Mouse (Mus musculus): Measurements from ENCODE around the gene Pinlyp.

Pinlyp gene

DNA sequence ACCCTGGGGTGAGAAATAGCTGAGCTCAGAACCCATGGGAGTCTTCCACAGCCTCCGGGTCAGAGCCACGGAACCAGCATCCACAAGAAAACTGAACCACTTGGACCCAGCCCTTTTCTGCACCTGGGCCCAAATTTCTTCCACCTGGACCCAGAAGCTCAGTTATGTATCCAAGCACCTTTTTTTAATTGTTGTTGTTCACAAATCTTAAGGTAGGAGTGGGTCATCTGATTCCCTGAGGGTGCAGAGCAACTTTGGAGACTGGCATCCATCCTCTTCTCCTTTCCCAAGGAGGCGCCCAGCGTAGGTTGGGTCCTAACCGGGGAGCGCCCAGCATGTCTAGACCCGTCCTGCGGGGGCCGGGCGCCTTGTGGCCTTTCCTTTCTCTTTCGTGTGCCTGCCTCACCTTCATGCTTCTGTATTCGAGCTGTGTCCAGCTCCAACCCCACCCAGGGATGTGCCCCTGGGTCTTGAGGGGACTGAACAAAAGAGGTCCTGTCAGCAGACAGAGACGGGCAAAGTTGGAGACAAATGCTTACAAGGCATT is at the start of gene Pinlyp, which contains the start of gene Xrcc1:
Pinlyp (minus strand) TSS at position 51 of the 547 bp plus-strand sequence.
Xrcc1 (plus strand) TSS at position 222 of the 547 bp plus-strand sequence.
- WGBS: 45% methylated on average over 13 of the region's 13 CpGs

DNA sequence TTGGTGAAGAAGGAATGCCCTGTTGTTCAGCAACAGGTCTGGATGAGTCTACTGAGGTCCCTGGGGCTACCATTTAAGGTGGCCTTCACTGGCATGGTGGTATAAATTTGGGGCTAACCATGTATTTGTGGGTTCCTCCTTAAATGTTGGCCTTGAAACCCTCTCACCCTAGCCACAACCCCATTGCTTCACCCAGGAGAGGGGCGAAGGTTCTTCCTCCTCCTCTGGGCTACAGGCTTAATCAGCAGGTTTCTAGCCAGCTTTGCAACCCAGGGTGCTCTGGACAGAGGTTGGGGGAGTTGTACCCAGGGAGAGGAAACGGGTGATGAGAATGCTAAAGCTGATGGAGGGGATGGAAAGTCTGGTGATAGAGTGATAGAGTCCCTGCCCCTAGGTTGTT is 49.5 kb upstream of the Pinlyp start:
- 84% methylated on average over 2 of the region's 2 CpGs for WGBS

DNA sequence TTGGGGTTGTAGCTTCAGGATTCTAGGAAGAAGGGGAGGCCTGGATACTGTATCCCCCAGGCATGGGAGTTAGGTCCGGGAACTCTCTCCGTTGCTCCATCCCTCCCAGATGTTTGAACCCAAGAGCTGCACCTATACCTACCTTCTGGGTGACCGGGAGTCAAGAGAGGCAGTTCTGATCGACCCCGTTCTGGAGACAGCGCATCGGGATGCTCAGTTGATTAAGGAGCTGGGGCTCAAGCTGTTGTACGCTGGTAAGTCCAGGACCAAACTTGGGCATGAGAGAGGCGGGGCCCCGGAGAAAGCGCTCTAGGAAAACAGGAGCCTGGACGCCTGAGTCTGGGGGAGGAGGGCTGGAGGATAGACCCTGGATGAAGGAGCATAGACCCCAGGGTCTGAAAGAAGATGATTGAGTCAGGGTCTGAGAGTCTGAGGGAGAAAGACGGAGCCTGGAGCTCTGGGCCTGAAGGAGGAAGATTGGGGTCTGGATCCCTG is 48.4 kb upstream of the Pinlyp start:
- WGBS: 17% methylated on average over 13 of the region's 13 CpGs

DNA sequence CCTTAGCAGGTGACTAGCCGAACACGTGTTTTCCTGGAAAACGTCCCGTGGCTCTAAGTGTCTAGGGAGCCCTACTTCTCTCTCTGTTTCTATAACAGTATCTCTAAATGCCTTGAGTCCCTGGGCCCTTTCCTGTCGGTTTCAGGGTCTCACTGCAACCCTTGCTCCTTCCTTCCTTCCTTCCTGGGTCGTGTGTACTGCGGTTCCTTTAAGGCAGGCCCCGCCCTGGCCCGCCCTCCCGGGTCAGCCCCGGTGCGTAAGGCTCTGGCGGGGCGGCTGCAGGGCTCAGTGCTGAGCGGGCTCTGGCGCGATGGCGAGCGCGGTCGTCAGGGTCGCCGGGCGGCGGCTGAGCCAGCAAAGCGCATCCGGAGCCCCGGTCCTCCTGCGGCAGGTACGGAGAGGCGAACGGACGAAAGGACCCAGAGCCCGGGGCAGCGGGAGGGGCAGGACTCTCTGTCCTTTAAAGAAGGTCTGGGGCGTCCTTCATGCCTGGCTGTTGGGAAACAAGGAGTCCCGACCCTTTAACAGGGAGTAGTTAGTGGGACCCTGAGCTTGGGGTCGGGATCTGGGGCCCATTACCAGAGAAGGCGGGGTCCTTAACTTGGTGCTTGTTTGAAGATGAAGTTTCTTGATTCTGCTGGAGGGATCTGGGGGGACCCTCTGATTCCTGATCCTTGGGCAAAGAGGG is 47.8 kb upstream of the Pinlyp start:
- 1% methylated on average over 39 of the region's 39 CpGs for WGBS

DNA sequence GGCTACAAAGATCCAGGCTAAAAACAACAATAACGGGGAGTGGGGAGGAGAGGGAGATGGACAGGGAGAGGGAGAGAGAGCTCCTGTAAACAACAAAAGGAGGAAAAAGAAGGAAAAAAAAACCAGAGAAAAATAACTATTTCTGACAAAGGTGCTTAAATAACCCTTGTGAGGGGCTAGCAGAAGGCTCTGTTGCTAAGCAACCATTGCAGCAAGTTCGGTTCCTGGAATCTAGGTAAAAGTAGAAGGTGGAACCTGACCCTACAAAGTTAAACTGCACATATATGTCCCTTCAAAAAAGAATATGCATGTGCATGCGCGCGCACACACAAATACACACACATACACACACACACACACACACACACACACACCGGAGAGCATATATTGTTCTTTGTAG is 46.9 kb upstream of the Pinlyp start:
- 67% methylated on average over 6 of the region's 6 CpGs for whole genome bisulfite sequencing

DNA sequence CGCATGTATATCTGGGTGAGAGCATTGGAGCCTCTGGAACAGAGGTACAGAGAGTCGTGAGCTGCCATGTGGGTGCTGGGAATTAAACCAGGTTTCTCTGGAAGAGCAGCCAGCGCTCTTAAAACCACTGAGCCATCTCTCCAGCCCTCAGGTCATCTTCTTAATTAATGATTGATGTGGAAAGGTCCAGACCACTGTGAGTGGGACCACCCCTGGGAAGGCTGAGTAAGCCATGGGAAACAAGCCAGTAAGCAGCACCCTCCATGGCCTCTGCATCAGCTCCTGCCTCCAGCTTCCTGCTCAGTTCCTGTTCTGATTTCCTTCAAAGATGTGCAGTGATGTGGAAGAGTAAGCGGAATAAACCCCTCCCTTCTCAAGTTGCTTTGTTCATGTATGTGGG is 46.2 kb upstream of the Pinlyp start:
- WGBS: 42% methylated on average over 4 of the region's 4 CpGs

DNA sequence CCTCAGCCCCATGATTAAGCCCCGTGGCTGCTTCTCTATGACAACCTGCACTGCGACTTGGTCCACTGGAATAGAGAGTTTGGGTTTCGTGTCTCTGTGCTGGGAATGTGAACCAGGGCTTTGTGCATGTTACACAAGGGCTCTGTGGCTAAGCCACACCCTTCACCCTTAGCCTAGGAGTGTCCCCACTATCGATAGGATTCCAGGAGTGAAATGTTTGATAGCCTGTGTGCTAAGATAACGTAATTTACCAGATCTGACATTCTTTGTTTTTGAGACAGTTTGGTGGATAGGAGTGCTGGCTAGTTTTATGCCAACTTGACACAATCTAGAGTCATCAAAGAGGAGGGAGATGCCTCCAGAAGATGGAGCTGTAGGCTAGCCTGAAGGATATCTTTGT is 45.8 kb upstream of the Pinlyp start:
- WGBS: 83% methylated on average over 5 of the region's 5 CpGs

DNA sequence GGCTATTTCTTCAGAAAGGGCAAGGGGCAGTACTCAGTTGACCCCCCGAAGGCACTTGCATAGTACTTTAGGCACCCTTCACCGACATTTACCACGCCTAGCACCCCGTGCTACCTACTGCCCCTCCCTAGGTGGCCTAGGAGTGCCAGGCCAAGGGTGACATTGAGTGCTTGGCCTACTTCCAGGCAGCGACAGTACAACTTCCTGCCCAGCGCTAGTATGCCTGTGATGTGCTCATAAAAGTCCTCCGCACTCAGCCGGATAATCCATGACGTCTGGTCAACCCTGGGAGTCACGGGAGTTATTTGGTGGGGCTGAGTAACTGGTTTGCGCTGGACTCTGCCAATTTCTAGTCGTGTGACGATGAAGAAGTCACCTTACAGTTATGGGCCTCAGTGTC is 42.4 kb upstream of the Pinlyp start:
- 81% methylated on average over 13 of the region's 13 CpGs for WGBS

DNA sequence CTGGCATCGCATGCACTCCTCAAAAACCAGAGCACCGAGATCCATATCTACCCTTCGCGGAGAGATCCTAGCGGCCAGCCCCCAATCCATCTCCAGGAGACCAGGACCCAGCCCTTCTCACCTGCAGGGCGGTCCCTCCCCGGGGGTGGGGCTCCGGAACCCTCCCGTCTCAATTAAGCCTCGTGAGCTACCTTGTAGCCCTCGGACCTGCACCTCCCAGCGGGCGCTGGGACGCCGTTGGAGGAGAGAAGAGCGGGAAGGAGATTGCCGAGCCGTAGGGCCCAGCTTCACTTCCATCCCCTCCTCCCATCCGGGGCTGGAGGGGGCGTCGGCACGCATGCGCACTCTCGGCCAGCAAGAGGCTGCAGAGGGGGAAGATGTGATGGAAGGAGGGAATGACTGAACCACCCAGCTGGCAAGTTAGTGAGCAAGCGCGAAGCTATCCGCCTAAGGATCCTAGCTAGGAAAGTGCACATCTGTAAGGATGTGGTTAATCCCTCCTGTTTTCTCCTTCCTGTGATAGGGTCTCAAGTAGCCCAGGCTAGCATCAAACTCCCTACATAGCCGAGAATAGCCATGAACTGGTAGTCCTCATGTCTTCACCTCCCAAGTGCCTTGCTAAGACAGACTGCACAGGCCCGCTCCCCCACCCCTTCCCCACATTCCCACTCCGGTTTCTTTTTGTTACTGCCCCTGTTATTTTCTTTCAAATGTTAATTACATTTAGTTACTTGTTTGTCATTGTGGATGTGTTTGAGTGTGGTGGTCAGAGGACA is 41.6 kb upstream of the Pinlyp start, which contains the start of the genes Ethe1 and Zfp575:
Ethe1 (plus strand) TSS at position 214 of the 776 bp plus-strand sequence.
Zfp575 (minus strand) TSS at position 312 of the 776 bp plus-strand sequence.
- WGBS: 7% methylated on average over 30 of the region's 30 CpGs

DNA sequence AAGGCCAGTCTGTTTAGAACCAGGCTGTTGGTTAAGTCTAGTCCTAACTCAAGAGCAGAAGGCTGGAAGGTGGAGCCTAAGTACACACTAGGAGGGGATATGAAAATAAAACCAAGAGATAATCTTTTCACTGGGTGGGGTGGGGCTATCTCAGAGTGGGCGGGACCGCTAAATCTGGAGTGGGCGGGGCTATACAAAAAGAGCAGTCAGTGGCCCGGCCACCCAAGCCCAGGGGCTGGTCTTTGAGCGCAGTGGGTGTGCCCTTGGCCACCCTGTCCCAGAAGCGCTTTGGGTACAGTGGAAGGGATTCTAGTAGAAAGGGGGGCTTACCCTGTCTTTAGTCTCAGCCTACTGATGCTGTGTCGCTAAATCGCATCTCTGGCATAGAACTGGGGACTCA is 40.9 kb upstream of the Pinlyp start:
- whole genome bisulfite sequencing: 7% methylated on average over 8 of the region's 8 CpGs

DNA sequence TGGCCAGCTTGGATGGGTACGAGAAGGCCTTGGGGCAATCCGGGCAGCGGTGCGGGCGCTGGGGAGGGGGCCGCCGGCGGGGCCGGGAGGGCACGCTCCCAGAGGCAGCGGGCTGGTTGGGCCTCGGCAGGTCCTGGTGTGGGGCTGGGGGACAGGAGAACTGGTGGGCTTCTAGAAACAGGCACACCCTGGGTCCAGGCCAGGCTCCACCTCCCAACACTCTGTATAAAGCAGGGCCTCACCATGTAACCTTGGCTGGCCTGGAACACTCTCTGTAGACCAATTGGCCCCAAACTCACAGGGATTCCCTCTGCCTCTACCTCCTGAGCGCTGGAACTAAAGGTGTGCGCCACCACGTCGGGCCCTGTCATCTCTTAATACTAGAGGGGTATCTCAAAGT is 40.1 kb upstream of the Pinlyp start:
- WGBS: 59% methylated on average over 16 of the region's 16 CpGs

DNA sequence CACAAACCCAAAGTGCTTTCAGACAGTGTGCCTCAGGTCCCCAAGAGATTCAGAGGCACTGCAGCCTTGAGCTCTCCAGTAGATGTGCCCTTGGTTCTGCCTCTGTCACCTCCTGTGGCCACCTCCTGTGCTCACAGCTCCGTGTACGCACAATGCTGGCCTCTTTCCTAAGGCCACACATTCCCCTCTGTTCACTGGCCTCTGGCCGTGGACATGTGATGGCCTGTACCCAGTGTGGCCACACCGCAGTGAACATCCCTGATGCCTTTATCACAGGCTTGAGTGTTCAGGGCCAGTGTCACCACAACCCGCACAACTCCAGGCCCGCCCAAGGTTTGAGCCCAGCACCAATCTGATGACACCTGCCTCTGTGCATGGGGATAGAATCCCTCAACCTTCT is 39.0 kb upstream of the Pinlyp start:
- 88% methylated on average over 6 of the region's 6 CpGs for WGBS

DNA sequence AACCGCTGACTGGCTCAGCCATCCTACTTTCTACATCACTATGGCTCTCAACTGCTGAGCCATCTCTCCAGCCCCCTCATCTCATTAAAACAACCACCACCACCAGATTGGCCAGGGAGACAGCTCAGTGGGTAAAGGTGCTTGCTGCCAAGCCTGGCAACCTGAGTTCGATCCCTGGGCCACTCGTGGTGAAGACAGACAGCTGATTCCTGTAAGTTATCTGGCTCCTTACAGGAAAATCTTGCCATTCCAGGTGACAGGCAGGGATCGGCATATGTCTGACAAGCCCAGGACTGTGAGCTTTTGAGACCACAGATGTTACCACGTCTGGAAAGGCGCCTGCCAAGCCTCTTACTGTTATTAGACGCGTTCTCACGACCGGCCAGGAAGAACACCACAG is 31.9 kb upstream of the Pinlyp start:
- 94% methylated on average over 10 of the region's 10 CpGs for WGBS

DNA sequence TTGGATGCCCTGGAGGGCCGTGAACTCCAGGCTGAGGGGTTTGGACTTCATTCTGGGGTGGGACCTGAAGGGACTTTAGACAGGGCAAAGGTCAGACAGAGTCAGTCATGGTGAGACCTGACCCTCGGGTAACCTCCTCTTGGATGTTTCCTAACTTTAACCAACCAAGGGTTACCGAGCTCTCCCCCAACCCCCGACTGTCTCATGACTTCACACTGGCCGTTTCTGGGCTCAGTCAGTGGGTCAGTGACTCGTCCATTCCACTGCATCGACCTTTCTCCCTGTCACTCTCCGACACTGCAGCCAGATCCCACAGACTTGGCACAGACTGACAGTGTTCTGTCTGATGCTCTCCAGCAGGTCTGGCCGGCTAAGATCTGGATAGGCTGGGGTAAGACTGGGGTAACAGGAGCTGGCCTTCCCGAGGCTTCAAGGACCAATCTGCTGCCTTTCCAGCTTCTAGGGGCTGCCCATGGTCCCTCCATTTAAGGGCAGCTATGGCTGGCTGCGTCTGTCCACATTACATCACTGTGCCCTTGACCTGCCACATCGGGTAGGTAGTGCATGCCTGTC is 28.4 kb upstream of the Pinlyp start:
- WGBS: 66% methylated on average over 12 of the region's 12 CpGs

DNA sequence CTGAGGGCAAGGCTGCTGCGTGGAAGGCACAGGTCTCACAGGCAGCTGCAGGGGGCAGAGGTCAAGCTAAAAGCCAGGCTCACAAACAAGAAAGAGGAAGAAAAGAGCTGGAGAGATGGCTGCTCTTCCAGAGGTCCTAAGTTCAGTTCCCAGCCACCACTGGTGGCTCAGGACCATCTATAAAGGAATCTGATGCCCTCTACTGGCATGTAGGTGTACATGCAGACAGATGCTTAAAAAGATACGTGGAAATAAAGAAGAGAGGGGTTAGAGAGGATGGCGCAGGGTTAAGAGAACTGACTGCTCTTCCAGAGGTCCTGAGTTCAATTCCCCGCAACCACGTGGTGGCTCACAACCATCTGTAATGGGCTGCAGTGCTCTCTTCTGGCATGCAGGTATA is 26.5 kb upstream of the Pinlyp start:
- 64% methylated on average over 5 of the region's 5 CpGs for WGBS

DNA sequence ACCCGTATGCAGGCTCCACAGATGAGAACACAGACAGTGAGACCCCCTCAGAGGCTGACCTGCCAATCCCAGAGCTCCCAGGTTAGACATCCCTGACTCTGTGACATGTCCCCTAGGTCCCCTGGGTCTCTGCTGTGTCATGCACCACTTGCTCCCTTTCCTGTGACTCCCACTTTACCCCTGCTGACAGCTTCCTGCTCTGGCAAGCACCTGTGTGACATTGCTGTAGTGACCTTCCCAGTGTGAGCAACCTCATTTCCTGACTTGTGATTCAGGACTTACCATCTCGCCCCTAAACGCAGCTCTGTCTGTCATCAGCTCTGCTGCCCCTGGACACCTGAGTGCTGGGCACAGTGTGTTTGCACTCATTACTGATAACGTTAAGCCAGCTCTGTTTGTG is 25.2 kb upstream of the Pinlyp start:
- WGBS: 89% methylated on average over 4 of the region's 4 CpGs

DNA sequence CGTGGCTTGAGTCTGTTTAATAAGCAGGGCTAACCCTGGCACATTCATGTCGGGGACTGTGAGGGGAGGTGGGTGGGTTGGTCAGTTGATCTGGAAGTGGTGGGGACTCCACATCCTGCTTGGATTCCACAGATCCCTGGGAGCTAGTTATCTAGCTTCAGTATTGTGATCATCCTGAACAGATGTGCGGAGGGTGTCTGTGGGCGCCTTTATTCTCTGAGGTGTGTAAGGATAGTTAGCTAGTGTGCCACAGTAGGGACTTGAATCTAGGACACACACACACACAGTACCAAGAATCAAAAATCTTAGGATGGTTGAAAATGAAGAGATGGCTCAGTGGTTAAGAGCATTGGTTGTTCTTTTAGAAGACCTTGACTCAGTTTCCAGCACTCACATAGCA is 22.6 kb upstream of the Pinlyp start:
- 69% methylated on average over 4 of the region's 4 CpGs for WGBS

DNA sequence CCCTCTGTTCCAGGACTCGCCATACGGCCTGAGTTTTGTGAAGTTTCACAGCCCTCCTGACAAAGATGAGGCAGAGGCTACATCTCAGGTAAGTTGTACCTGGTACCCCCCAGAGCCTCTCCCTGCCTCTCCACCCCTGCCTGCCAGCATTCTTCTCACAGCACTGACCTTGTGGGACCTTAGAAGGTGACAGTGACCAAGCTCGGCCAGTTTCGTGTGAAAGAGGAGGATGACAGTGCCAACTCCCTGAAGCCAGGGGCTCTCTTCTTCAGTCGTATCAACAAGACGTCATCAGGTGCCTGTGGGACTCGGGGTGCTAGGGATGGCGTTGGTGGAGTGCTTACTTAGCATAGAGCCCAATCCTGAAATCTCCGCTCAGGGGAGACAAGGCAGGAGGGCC is 20.3 kb upstream of the Pinlyp start:
- WGBS: 96% methylated on average over 9 of the region's 9 CpGs

DNA sequence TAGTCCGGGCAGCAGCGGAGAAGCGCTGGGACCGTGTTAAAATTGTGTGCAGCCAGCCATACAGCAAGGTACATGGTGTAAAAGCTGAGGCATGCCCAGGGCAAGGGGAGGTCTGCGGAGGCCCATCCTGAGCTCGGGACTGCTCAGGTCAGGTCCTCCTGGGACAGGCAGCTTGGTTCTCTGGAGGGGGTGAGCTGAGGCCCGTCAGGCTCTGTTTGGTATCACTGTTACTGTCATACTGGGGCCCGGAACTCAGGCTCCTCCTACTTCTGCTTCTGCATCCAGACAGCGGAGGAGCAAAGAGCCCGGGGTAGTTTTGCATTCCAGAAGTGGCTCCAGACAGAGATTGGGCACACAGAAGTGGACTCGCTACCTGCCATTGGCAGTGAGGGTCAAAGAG is 19.7 kb upstream of the Pinlyp start:
- WGBS: 92% methylated on average over 11 of the region's 11 CpGs

DNA sequence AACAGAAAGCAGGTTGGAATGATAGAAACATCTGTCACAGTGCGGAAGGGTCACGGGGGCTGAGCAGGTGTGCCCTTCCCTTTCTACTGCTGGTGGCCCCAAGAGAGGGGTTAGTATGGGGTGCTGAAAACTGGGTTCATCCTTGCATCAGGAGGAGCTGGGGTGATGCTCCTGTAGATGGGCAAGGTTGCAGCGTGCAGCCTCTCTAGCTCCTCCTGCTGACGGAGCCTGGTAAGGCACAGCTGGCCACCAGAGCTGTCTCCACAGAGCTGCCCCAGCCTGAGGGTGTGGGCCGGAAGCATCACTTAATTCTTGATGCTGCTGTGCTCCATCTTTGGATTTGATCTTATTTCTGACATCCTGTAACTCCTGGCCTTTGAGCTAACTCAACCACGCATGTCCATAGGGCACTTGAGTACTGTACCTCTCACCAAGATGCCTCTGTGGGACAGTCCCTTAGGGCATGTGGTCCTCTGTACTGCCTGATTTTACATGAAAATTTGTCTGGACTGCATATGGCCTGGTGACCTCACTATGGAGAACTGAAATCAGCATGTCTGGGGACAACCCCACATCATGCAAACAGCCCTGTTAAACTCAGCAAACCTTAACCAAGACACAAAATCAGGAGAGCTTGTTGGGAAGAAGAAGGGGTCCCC is 18.8 kb upstream of the Pinlyp start:
- 65% methylated on average over 6 of the region's 6 CpGs for WGBS

DNA sequence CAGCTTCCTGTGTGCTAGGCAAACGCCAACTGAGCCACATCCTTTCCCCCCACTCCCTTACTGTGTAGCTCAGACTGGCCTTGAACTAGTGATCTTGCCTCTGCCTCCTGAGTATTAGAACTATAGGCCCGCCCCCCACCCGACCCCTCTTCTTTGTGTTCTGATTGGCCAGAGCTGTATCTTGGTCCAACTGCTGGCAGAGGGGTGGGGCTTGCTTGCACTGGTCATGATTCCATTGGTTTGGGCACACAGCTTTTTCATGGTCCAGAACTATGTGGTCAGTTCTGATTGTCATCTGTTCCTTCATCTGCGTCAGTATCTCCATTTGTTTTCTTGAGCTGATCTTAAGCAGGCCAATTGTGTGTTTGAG is 17.9 kb upstream of the Pinlyp start:
- 91% methylated on average over 4 of the region's 4 CpGs for WGBS
